Mouse (Mus musculus) kidney, postnatal 36 days (tissue): ENCODE data around the gene Mterf1b.

ENCODE experiments used
- DNase-seq, 2 experiments: peaks; one replicate each; pipeline ENCODE4 v3.0.0; 2021 to 2022; ENCODE audit warnings: mixed read lengths in 2 of 2

Mterf1b gene

GRCm38 (mm10) chr5:4246095-4246494 lies 53.9 kb downstream of the Mterf1b start:
- DNase-seq, result no peak
